24 mouse cellular contexts compared by ENCODE assay signal in genomic region chr1:191248423-191248822, GRCm38 (mm10). TPM values are rescaled to one million over a fixed set of nuclear protein-coding genes. Genes with fewer than 3 reads are reported as not detected.
DNase-seq lines count a peak whose midpoint lies in the region; ATAC-seq and TF ChIP-seq lines count a peak whose summit lies in the region.
"Had no signal": no experiment of that assay in that cellular context is flagged by ENCODE, and none has a peak within 500 bp of the region (broad histone marks: within the 10 kb centered on the region; RNA-seq: fewer than 3 reads in every experiment).

No protein-coding gene starts in this region.

- in situ Hi-C loops in CH12.LX (cut with MboI; ENCODE audit: low pct_ligation_motif_present, low pct_unique_long_range_greater_than_20kb, low sequenced_read_pairs), result no loop called here

- H3K9me3 ChIP-seq in CH12.LX (replicated peaks; ENCODE audit: low read length), result peaks cover 6% of the 10 kb centered on the region
- H3K9me3 ChIP-seq: hindbrain, embryonic 13.5 days; kidney, embryonic 15.5 days; midbrain, embryonic 13.5 days had no signal

- peak; percentile 58 for TF ChIP-seq EP300 in CH12.LX (IDR thresholded peaks at IDR 0.05; ENCODE audit: low read length)

- H3K27me3 ChIP-seq in CH12.LX (replicated peaks), result no peaks in the 10 kb centered on the region
- no peaks in the 10 kb centered on the region for H3K27me3 ChIP-seq in splenic B cell, adult 2 months (ENCODE audit: control insufficient read depth, insufficient read depth, low read length, poor library complexity, severe bottlenecking)
- H3K27me3 ChIP-seq: heart, embryonic 13.5 days; hindbrain, embryonic 13.5 days; kidney, embryonic 15.5 days; midbrain, embryonic 13.5 days had no signal

- peaks cover 32 to 59% of the 10 kb centered on the region in 2 experiments for H3K4me1 ChIP-seq in CH12.LX (ENCODE audit: control insufficient read depth in 1 of 2, insufficient read depth in 2 of 2)
- H3K4me1 ChIP-seq: heart, embryonic 13.5 days; hindbrain, embryonic 13.5 days; kidney, embryonic 15.5 days; midbrain, embryonic 13.5 days had no signal

- ATAC-seq in hematopoietic stem cell, adult 5-6 weeks (replicated peaks in 1 of 2; ENCODE audit: insufficient read depth in 1 of 2, low FRiP score in 2 of 2, low TSS enrichment in 1 of 2, low read depth in 1 of 2, poor library complexity in 2 of 2, severe bottlenecking in 2 of 2), result peak; percentile 29 to 54; a peak in 1 of 4 replicates
- ATAC-seq: forebrain, embryonic 14.5 days; midbrain, embryonic 13.5 days had no signal

- TF ChIP-seq RAD21 in CH12.LX (IDR thresholded peaks at IDR 0.05; ENCODE audit: low read depth, low read length), result no peak

- TF ChIP-seq CTCF in CH12.LX (conservative IDR thresholded peaks at IDR 0.05 in 1 of 2, IDR thresholded peaks at IDR 0.05 in 1 of 2; ENCODE audit: low read depth in 2 of 2, low read length in 2 of 2), result no peak

- no peaks in the 10 kb centered on the region for H3K79me2 ChIP-seq in CH12.LX (replicated peaks; ENCODE audit: control insufficient read depth, extremely low read depth, insufficient read depth, poor library complexity, severe bottlenecking)

- dilution Hi-C loops in CH12.LX (cut with MboI; ENCODE audit: extremely low pct_ligation_motif_present, extremely low pct_unique_long_range_greater_than_20kb, low sequenced_read_pairs), result no loop called here

- H3K9ac ChIP-seq in CH12.LX (ENCODE audit: insufficient read depth, low read depth), result 0 out of 2 replicates have a peak overlapping the region, but pooled peaks have one; percentile 9
- H3K9ac ChIP-seq: heart, embryonic 13.5 days; hindbrain, embryonic 13.5 days; kidney, embryonic 15.5 days; midbrain, embryonic 13.5 days had no signal

- H3K4me3 ChIP-seq in CH12.LX (replicated peaks in 1 of 3; ENCODE audit: low read depth in 2 of 3, low read length in 2 of 3, poor library complexity in 1 of 3), result no peak overlapping the region
- H3K4me3 ChIP-seq: heart, adult 2 months; heart, embryonic 13.5 days; hindbrain, embryonic 13.5 days; kidney, embryonic 15.5 days; megakaryocyte, embryonic 14.5 days; midbrain, embryonic 13.5 days had no signal

- no peak overlapping the region for H3K4me2 ChIP-seq in CH12.LX (ENCODE audit: insufficient read depth, low read depth, poor library complexity, severe bottlenecking)
- H3K4me2 ChIP-seq: heart, embryonic 13.5 days; hindbrain, embryonic 13.5 days; kidney, embryonic 15.5 days; midbrain, embryonic 13.5 days had no signal

- TF ChIP-seq POLR2A in CH12.LX (IDR thresholded peaks at IDR 0.05; ENCODE audit: low read depth, low read length), result no peak

- H3K27ac ChIP-seq in CH12.LX (ENCODE audit: insufficient read depth, low read depth), result peak overlapping the region; percentile 54; the same call in 1 of the 2 replicates
- H3K27ac ChIP-seq: heart, adult 2 months; heart, embryonic 13.5 days; hindbrain, embryonic 13.5 days; kidney, embryonic 15.5 days; midbrain, embryonic 13.5 days had no signal

- no peaks in the 10 kb centered on the region for H3K36me3 ChIP-seq in CH12.LX (replicated peaks in 1 of 2; ENCODE audit: control insufficient read depth in 1 of 2, insufficient read depth in 1 of 2, low read length in 1 of 2)
- no peaks in the 10 kb centered on the region for H3K36me3 ChIP-seq in splenic B cell, adult 2 months (ENCODE audit: control insufficient read depth, insufficient read depth, low read length, poor library complexity, severe bottlenecking)

- DNase-seq in CH12.LX (ENCODE audit: extremely low read depth), result no peak
- peak; percentile 68 for DNase-seq in MEL-GATA-1-ER (ENCODE audit: extremely low read depth, low read depth)
- peak; percentile 43 for DNase-seq in splenic B cell, adult 2 months (ENCODE audit: low read depth, low spot score)
- DNase-seq in layer of hippocampus, adult 9-11 months, result no peak
- DNase-seq in right cerebral cortex, postnatal 36 days (ENCODE audit: low spot score in 2 of 2), result no peak
- no peak for DNase-seq in thymus, postnatal 10 days (ENCODE audit: low spot score in 2 of 2)
- DNase-seq: adrenal gland, adult 2 months; cerebellum, adult 8-10 months; cerebellum, postnatal 36 days; gastrocnemius, postnatal 14 days; heart, adult 2 months; kidney, adult 11 months; kidney, postnatal 36 days; lung, postnatal 10 days; right cerebral cortex, postnatal 4 days; thymus, postnatal 25 days had no signal

TF ChIP-seq in CH12.LX, 34 proteins besides CTCF, POLR2A, EP300 and RAD21:
- peak; percentile 55; the same call in 1 of the 2 replicates for TF ChIP-seq IRF4 (IDR thresholded peaks at IDR 0.05; ENCODE audit: low read depth, low read length)
- no peak for TF ChIP-seq SIN3A (IDR thresholded peaks at IDR 0.05; ENCODE audit: low read length)
- no peak for TF ChIP-seq ELF1 (IDR thresholded peaks at IDR 0.05; ENCODE audit: low read depth, low read length)
- TF ChIP-seq ZNF384 (IDR thresholded peaks at IDR 0.05; ENCODE audit: low read depth, low read length), result peak; percentile 31; the same call in 1 of the 2 replicates
- no peak for TF ChIP-seq MAZ (IDR thresholded peaks at IDR 0.05; ENCODE audit: low read depth, low read length)

RNA-seq across cellular contexts. Expression of gene Atf3, which starts 30.6 kb away (rescaled TPM):
- total RNA-seq in CH12.LX (2012; rRNA removed) (13.7 and 32.9 TPM in 2 replicates), CH12.LX (2014; rRNA removed) (39.7 and 41.5 TPM in 2 replicates)
- polyA plus RNA-seq in CH12.LX (2012; ENCODE audit: insufficient read length, low read depth), result 25.1 and 28.9 TPM in 2 replicates
- total RNA-seq in hematopoietic stem cell, adult 5-6 weeks (2017), result 63.1 and 74.7 TPM in 2 replicates
- polyA plus RNA-seq: testis, adult 2 months had no signal

Comparison
In these comparisons a context has a peak if more than half of its experiments do, and no peak if none do; other contexts are left out.
1. DNase-seq: peak in MEL-GATA-1-ER (single experiment) and splenic B cell, adult 2 months (single experiment); none in CH12.LX (single experiment), layer of hippocampus, adult 9-11 months (single experiment), right cerebral cortex, postnatal 36 days (0 of 2) and thymus, postnatal 10 days (0 of 2).